Mouse (Mus musculus) liver, embryonic 11.5 days (tissue): ENCODE data around the gene Snx7. TPM values are rescaled to one million over a fixed set of nuclear protein-coding genes. Genes with fewer than 3 reads are reported as not detected.

Experiments used
- ATAC-seq: fragments of 200-750 bp; cut with Nextera tagmentation; replicated peaks from 2 replicates; pipeline ENCODE4 v1.8.0; 2017; ENCODE audit warnings: moderate number of reproducible peaks, mild to moderate bottlenecking, moderate TSS enrichment, moderate library complexity; ENCODE audit not compliant: low FRiP score
- DNase-seq: peaks from one replicate; pipeline ENCODE4 v3.0.0-alpha.2; 2017; ENCODE audit warnings: low spot score
- H3K27ac ChIP-seq: fragments of 300-500 bp; sonication (generic); 2 replicates; pipeline ENCODE4 v1.5.1; 2014; ENCODE audit warnings: mild to moderate bottlenecking, low read depth, low read length, control low read depth
- H3K27me3 ChIP-seq: fragments of 300-500 bp; sonication (generic); replicated peaks from 2 replicates; pipeline ENCODE4 v1.6.1; 2014; ENCODE audit warnings: low read length, mixed read lengths; ENCODE audit not compliant: control insufficient read depth, insufficient read depth
- H3K36me3 ChIP-seq: fragments of 300-500 bp; sonication (generic); 2 replicates; pipeline ENCODE4 v1.6.1; 2014; ENCODE audit warnings: mild to moderate bottlenecking, low read length, moderate library complexity, mixed read lengths; ENCODE audit not compliant: control insufficient read depth, insufficient read depth
- H3K4me1 ChIP-seq: fragments of 300-500 bp; sonication (generic); replicated peaks from 2 replicates; pipeline ENCODE4 v1.6.1; 2014; ENCODE audit warnings: low read length, mixed read lengths; ENCODE audit not compliant: control insufficient read depth, insufficient read depth
- H3K4me2 ChIP-seq: fragments of 300-500 bp; sonication (generic); 2 replicates; pipeline ENCODE4 v1.6.1; 2014; ENCODE audit warnings: mild to moderate bottlenecking, control low read depth, moderate library complexity
- H3K4me3 ChIP-seq: fragments of 300-500 bp; sonication (generic); 2 replicates; pipeline ENCODE4 v1.5.1; 2014; ENCODE audit warnings: low read depth, low read length, control low read depth
- H3K9ac ChIP-seq: fragments of 300-500 bp; sonication (generic); 2 replicates; pipeline ENCODE4 v1.6.1; 2014; ENCODE audit warnings: low read depth, low read length, control low read depth
- H3K9me3 ChIP-seq: fragments of 300-500 bp; sonication (generic); 2 replicates; pipeline ENCODE4 v1.6.1; 2016; ENCODE audit warnings: low read length, inconsistent platforms, mixed read lengths; ENCODE audit not compliant: control insufficient read depth
- WGBS: fragments of 180-500 bp; shearing (Covaris S2); extraction: QIAGEN DNeasy Blood & Tissue Kit; methylation state at CpG from one replicate; pipeline ENCODE4 v1.1.7; 2014; 5-methylcytosine and 5-hydroxymethylcytosine counted together
- polyA plus RNA-seq: library from polyadenylated mRNA; unstranded; fragments of >200 nt; fragmentation: Nextera tagmentation; extraction: Ambion mirVana; gene quantifications from 2 replicates; pipeline ENCODE4 v1.2.1, GENCODE M21; 2014

Gene Snx7
- polyA plus RNA-seq: 21.6 and 24.5 TPM in 2 replicates

DNA sequence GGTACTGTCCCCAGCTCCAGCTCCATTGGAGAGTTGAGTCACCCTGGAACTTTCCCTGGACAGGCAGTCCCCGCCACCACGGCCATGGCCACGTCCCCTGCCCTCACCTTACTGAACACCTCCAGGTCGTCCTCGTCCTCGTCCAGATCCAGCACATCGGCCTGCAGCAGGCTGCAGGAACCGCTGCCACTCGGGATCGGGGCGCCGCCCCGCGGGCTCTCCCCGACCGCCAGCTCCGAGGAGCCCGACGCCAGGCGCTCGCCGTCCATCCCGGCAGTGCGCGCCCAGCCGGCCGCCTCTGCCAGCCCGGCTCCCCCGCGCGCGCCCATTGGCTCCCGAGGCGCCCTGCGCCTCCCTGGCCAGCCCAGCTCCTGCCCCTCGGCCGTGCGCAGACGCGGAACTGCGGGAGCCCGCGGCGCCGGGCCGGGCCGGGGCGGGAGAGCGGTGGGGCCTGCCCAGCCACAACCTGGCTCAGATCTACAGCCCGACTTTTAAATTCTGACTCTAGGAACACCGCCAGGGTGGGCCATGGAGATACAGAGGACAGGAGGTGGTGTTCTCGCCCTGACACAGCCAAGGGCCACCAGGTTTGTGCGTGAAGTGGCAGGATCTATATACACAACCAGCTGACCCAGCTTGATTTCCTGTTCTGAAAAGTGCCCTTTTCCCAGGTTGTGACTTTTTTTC lies at the start of gene Snx7:
Snx7 (minus strand) TSS at position 300 of the 687 bp plus-strand sequence.
- Histone ChIP-seq H3K4me2 (peak within 1 kb of the TSS; percentile 81), H3K4me3 (peak within 1 kb of the TSS; percentile 61), H3K27me3 (no peaks in the 10 kb centered on the region), H3K9ac (peak within 1 kb of the TSS; percentile 67), H3K36me3 (no peaks in the 10 kb centered on the region), H3K4me1 (no peaks in the 10 kb centered on the region), H3K9me3 (no peaks in the 10 kb centered on the region), H3K27ac (peak within 1 kb of the TSS; percentile 19; the same call in 1 of the 2 replicates)
- ATAC-seq (peak; percentile 100), DNase-seq (peak; percentile 82)
- 0% methylated on average over 53 of the region's 53 CpGs for WGBS

GRCm38 (mm10) chr3:117915420-117915819 lies 46.7 kb upstream of the Snx7 start:
- Histone ChIP-seq H3K9ac (no peak overlapping the region), H3K36me3 (no peaks in the 10 kb centered on the region), H3K9me3 (no peaks in the 10 kb centered on the region), H3K27me3 (no peaks in the 10 kb centered on the region), H3K4me3 (no peak overlapping the region), H3K4me2 (no peak overlapping the region), H3K4me1 (no peaks in the 10 kb centered on the region), H3K27ac (no peak overlapping the region)
- DNase-seq (no peak), ATAC-seq (no peak)
- WGBS: 73% methylated on average over 3 of the region's 3 CpGs

- Histone ChIP-seq H3K27me3 (no peaks in the 10 kb centered on the region), H3K36me3 (no peaks in the 10 kb centered on the region), H3K27ac (no peak overlapping the region), H3K4me3 (no peak overlapping the region), H3K9ac (no peak overlapping the region), H3K4me2 (no peak overlapping the region), H3K9me3 (no peaks in the 10 kb centered on the region), H3K4me1 (no peaks in the 10 kb centered on the region)
- WGBS: 64% methylated on average over 2 of the region's 2 CpGs
- DNase-seq (no peak), ATAC-seq (no peak)
These were observed 25.0 kb upstream of the Snx7 start for GRCm38 (mm10) chr3:117893736-117894135.

DNA sequence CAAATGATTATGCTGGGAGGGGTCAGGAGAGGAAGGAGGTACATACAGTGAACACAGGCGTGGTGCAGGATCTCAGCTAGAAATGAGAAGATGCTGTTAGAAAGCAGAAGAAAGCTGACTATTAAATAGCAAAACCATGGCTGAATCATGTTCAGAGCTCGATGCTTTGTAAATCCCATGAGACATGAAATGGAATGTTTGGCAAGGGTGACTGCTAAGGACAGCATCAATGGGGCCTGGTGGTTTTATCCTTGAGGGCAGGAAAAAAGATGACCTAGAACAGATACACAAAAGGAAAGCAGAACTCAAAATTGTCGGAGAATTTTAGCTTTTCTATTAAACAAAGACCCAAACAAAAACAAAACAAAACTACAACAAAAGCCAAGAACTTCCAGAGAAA lies 6.7 kb upstream of the Snx7 start:
- no peak overlapping the region for H3K4me2 ChIP-seq
- H3K4me1 ChIP-seq: no peaks in the 10 kb centered on the region
- no peak overlapping the region for H3K4me3 ChIP-seq
- no peaks in the 10 kb centered on the region for H3K27me3 ChIP-seq
- no peak overlapping the region for H3K9ac ChIP-seq
- H3K27ac ChIP-seq: no peak overlapping the region
- 74% methylated on average over 3 of the region's 3 CpGs for WGBS
- ATAC-seq (no peak), DNase-seq (no peak)
- H3K9me3 ChIP-seq: no peaks in the 10 kb centered on the region
- H3K36me3 ChIP-seq: no peaks in the 10 kb centered on the region

DNA sequence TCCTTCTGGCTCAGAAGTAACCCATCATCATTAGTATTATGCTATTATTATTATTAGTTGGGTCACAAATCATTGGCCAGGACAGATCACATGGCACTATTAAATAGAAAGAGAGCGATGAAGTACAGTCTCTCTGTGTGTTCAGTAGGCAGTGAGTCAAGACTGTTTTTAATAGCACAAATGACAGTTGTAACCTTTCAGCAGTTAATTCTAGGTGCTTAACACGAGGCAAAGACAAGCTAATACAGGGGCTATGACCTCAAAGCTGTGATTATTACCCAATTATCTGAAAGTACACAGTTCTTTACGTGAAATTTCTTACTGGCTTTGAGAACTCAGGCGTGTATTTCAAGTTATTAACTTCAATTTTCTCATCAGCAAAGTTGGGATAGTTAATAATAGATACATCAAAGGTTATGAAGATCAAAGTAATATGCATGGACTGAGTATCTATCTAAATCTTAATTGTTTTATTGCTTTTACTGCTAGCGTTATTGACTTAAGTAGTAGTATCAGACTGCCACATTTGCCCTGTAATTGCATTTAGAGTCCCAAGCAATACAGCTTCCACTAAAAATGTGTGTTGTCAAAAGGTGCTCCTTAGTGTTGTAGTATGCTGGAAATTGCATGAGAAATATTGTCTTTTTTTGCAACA lies 4.6 kb upstream of the Snx7 start:
- H3K4me2 ChIP-seq: no peak overlapping the region
- no peaks in the 10 kb centered on the region for H3K36me3 ChIP-seq
- no peaks in the 10 kb centered on the region for H3K27me3 ChIP-seq
- no peak overlapping the region for H3K9ac ChIP-seq
- no peaks in the 10 kb centered on the region for H3K9me3 ChIP-seq
- no peak overlapping the region for H3K27ac ChIP-seq
- DNase-seq: no peak
- no peaks in the 10 kb centered on the region for H3K4me1 ChIP-seq
- no peak for ATAC-seq
- WGBS: 73% methylated on average over 5 of the region's 5 CpGs
- H3K4me3 ChIP-seq: no peak overlapping the region

DNA sequence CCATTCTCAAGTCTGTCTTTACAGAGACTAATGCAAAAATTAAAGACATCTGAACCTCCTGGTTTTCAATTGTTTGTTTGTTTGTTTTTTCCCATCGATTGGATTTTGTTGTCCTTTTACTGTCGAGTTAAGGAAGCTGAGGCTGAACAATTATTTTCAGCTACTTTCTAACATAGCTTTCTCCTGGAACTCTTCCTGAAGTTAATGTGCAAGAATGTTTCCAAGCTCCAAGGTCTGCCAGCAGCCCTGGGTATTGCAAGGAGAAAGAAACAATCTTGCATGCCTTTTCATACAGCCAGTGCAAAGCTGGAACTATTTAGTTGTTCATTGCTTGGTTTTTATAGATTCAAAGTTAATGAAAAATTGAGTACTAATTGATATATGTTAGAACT lies 584 bp upstream of the Snx7 start:
- no peaks in the 10 kb centered on the region for H3K9me3 ChIP-seq
- no peaks in the 10 kb centered on the region for H3K4me1 ChIP-seq
- peak overlapping the region; percentile 81 for H3K4me2 ChIP-seq
- 20% methylated on average over 2 of the region's 2 CpGs for WGBS
- ATAC-seq (no peak), DNase-seq (no peak)
- H3K36me3 ChIP-seq: no peaks in the 10 kb centered on the region
- peak overlapping the region; percentile 67 for H3K9ac ChIP-seq
- peak overlapping the region; percentile 61 for H3K4me3 ChIP-seq
- peak overlapping the region; percentile 19; the same call in 1 of the 2 replicates for H3K27ac ChIP-seq
- no peaks in the 10 kb centered on the region for H3K27me3 ChIP-seq

GRCm38 (mm10) chr3:117868091-117868490 lies 645 bp downstream of the Snx7 start:
- H3K4me1 ChIP-seq: no peaks in the 10 kb centered on the region
- H3K36me3 ChIP-seq: no peaks in the 10 kb centered on the region
- WGBS: 79% methylated on average over 2 of the region's 2 CpGs
- H3K4me3 ChIP-seq: peak overlapping the region; percentile 61
- no peak overlapping the region for H3K27ac ChIP-seq
- ATAC-seq: no peak
- DNase-seq: no peak
- H3K9me3 ChIP-seq: no peaks in the 10 kb centered on the region
- peak overlapping the region; percentile 67; the same call in 1 of the 2 replicates for H3K9ac ChIP-seq
- no peaks in the 10 kb centered on the region for H3K27me3 ChIP-seq
- peak overlapping the region; percentile 81 for H3K4me2 ChIP-seq

DNA sequence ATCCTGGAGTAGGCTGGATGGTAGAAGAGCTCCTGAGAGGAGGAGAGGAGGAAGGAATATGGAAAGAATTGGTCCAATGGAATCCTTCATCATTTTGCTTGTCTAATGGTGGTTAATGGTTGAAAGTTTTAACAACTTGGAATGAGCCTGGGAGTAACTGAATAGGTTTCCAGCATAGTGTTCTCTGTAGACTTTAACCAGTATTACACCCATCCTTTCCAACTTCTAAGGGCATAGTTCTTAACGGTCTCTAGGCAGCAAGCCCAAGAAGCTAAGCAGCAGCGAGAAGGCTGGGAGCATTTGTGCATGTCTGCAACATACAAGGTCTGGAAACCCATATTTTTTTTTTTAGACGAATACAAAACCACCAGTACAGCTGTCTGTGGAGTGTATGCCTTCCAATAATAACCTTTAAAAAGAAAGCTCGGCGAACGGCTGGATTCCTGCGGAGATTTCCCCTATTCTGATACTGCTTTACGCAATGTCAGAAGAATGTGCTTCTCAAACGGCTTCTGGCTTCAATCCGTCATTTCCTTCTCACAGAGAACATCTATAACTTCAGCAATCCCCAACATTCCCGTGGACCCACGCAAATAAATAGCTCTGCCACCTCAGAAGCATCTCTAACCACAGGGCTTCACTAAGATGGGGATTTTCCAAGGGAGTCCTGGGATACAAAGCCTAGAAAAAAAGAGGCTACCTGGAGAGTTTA lies 1.9 kb downstream of the Snx7 start:
- no peak overlapping the region for H3K9ac ChIP-seq

More for the DNA sequence above, 1.9 kb downstream of the Snx7 start:
- Histone ChIP-seq H3K4me3 (no peak overlapping the region), H3K27ac (no peak overlapping the region), H3K27me3 (no peaks in the 10 kb centered on the region), H3K4me2 (no peak overlapping the region), H3K4me1 (no peaks in the 10 kb centered on the region), H3K36me3 (no peaks in the 10 kb centered on the region), H3K9me3 (no peaks in the 10 kb centered on the region)
- DNase-seq: no peak
- 77% methylated on average over 12 of the region's 12 CpGs for WGBS
- no peak for ATAC-seq
